Mouse (Mus musculus) skeletal muscle tissue, postnatal 0 days (tissue): ENCODE measurements around the gene Dmrtc1c2. TPM values are rescaled to one million over a fixed set of nuclear protein-coding genes. Genes with fewer than 3 reads are reported as not detected.

ENCODE experiments used
- polyA plus RNA-seq: library from polyadenylated mRNA; unstranded; fragments of >200 nt; fragmentation: Nextera tagmentation; extraction: Ambion mirVana; gene quantifications from 2 replicates; pipeline ENCODE4 v1.2.1, GENCODE M21; 2015

Dmrtc1c2 gene
- polyA plus RNA-seq: not detected in 2 replicates

DNA sequence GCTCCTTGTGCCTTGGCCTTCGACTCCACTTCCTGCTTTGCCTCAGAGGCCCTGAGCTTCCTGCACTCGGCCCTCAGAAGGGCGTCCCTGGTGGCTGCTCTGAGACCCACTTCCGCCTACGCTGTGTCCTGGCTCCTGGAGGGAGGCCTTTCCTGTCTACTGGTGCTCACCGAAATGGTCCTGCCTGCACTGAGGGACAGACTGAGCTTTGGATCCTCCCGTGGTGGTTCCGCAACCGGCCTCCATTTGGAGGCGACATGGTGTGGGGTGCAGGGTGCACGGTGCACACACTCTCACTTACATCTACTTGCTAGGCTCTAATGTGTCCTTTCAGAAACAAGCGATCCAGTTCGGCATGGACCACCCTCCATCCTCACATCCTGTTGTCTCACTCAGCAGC is at the start of gene Dmrtc1c2:
TSS of gene Dmrtc1c2 (minus strand) at position 101 of the 400 bp plus-strand sequence.

DNA sequence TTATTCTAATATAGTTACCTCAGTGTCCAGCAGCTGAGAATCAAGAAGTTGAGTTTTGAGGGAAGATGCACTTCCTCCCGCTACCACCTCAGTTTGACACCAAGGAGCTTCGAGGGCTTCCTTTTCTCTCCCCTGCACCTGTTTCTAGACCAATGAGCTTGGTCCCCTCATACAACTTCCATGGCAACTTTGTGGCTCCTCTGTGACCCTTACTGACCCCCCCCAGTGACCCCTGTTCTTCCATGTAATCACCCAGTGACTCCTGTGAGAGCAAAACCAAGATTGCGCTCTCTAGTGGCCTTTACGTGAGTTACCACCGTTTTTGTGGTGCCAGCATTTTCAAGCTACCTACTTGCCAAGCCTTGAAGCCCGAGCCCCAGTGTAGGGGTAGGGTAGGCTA is 13.5 kb upstream of the Dmrtc1c2 start, which contains the start of gene 1700031F05Rik:
TSS of gene 1700031F05Rik (minus strand) at position 101 of the 400 bp plus-strand sequence.

DNA sequence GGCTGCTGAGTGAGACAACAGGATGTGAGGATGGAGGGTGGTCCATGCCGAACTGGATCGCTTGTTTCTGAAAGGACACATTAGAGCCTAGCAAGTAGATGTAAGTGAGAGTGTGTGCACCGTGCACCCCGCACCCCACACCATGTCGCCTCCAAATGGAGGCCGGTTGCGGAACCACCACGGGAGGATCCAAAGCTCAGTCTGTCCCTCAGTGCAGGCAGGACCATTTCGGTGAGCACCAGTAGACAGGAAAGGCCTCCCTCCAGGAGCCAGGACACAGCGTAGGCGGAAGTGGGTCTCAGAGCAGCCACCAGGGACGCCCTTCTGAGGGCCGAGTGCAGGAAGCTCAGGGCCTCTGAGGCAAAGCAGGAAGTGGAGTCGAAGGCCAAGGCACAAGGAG is 51.8 kb downstream of the Dmrtc1c2 start, which contains the start of gene Dmrtc1c1:
TSS of gene Dmrtc1c1 (plus strand) at position 301 of the 400 bp plus-strand sequence.

Other genes starting within 250 kb of the Dmrtc1c2 start
- 11.5 and 13.8 TPM in 2 replicates for gene Phka1, start 210.4 kb downstream of the Dmrtc1c2 start, polyA plus RNA-seq
- not detected in 2 replicates for gene Gm3880, start 167.6 kb downstream of the Dmrtc1c2 start, polyA plus RNA-seq
- not detected in 2 replicates for gene Gm9112, start 147.0 kb downstream of the Dmrtc1c2 start, polyA plus RNA-seq
- gene Dmrtc1b, start 146.8 kb downstream of the Dmrtc1c2 start, polyA plus RNA-seq: not detected in 2 replicates
- gene Dmrtc1c1, start 51.7 kb downstream of the Dmrtc1c2 start, polyA plus RNA-seq: not detected in 2 replicates
- gene 1700031F05Rik, start 13.4 kb upstream of the Dmrtc1c2 start, polyA plus RNA-seq: not detected in 2 replicates
- not detected in 2 replicates for gene Dmrtc1a, start 54.1 kb upstream of the Dmrtc1c2 start, polyA plus RNA-seq
- gene 1700011M02Rik, start 54.3 kb upstream of the Dmrtc1c2 start, polyA plus RNA-seq: not detected in 2 replicates
- not detected in 2 replicates for gene 1700018G05Rik, start 73.8 kb upstream of the Dmrtc1c2 start, polyA plus RNA-seq